Mouse (Mus musculus): ENCODE measurements at regions not wholly inside any gene's neighbourhood (a gene's known extent, or its start where the extent isn't known, plus 50 kb on each side); places are given as distances from the start of the nearest gene placed in this dataset.

DNA sequence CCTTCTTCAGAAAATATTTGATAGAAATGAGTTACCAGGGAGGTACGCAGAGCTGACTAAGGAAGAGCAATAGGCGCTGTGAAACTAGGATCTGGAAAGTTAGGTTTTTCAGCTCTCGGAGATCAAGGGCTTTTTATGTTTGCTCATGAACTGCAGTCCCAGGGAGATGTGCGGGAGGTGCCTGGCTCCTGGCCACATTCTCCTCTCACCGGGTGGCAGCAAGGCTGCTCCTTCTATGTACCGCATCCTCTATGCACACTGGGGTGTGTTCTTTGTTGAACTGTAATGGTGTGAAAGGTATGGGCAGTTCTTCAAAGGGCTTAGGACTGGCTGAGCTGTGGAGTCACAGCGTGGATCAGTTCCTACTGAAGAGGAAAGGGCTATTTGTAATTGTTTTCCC, 221.3 kb downstream of the Hhipl2 start:
- Histone ChIP-seq H3K4me1 (no peaks in the 10 kb centered on the region), H3K27me3 (ENCODE audit: low read depth, poor library complexity, severe bottlenecking) (no peaks in the 10 kb centered on the region), H3K36me3 (no peaks in the 10 kb centered on the region), H3K27ac (no peak overlapping the region), H3K9me3 (replicated peaks) (no peaks in the 10 kb centered on the region), H3K4me3 (no peak overlapping the region)
- WGBS = 57% methylated on average over 7 of the region's 7 CpGs
- DNase-seq (ENCODE audit: low spot score) = no peak

DNA sequence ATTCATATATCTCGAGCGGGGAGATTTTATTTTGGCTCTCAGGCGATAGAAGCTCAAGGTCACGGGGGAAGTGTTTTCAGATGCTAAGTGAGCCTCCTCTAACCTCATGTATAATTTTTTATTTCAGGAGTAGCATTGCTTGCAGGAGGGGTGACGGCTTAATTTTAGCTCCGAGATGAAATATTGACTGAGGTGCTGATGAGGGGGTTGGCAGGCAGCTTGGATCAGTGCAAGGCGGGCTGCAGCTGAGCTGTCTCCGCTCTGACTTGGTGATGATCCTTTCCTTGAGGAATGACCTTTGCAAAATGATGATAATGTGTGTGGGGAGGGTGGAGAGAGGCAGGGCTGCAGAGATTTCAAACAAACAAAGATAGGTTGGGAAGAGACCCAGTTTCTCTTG, 222.6 kb downstream of the Hhipl2 start:
- no peak for DNase-seq (ENCODE audit: low spot score)
- Histone ChIP-seq H3K27me3 (ENCODE audit: low read depth, poor library complexity, severe bottlenecking) (no peaks in the 10 kb centered on the region), H3K4me1 (no peaks in the 10 kb centered on the region), H3K9me3 (replicated peaks) (no peaks in the 10 kb centered on the region), H3K27ac (no peak overlapping the region), H3K4me3 (no peak overlapping the region), H3K36me3 (no peaks in the 10 kb centered on the region)
- WGBS = 87% methylated on average over 8 of the region's 8 CpGs

GRCm38 (mm10) chr1:183644001-183644400, 226.0 kb downstream of the Hhipl2 start:
- Histone ChIP-seq H3K9me3 (replicated peaks) (no peaks in the 10 kb centered on the region), H3K27ac (no peak overlapping the region), H3K4me1 (no peaks in the 10 kb centered on the region), H3K36me3 (no peaks in the 10 kb centered on the region), H3K4me3 (no peak overlapping the region), H3K27me3 (ENCODE audit: low read depth, poor library complexity, severe bottlenecking) (no peaks in the 10 kb centered on the region)
- no peak for DNase-seq (ENCODE audit: low spot score)
- 65% methylated on average over 2 of the region's 2 CpGs for WGBS

DNA sequence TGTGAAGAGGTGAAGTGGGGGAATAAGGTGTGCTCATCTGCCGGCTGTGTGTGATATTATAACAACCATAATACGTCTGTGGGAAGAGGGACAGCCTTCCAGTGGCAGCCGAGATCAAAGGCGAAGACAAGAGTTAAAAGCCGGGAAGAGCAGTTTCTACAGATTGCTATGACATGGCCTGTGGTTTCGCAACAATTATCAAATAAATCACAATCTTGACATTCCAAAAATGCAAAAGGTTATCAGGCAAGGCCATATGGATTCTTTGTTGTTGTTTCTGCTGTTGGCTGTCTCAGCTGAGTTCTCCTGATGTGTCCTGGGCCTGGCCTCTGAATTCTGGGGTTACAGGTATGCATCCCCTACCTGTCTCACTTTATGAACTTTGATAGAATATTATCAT, 235.9 kb downstream of the Hhipl2 start:
- Histone ChIP-seq H3K4me3 (no peak overlapping the region), H3K27ac (no peak overlapping the region), H3K36me3 (no peaks in the 10 kb centered on the region), H3K9me3 (replicated peaks) (no peaks in the 10 kb centered on the region), H3K4me1 (no peaks in the 10 kb centered on the region), H3K27me3 (ENCODE audit: low read depth, poor library complexity, severe bottlenecking) (no peaks in the 10 kb centered on the region)
- WGBS = 74% methylated on average over 6 of the region's 6 CpGs
- DNase-seq (ENCODE audit: low spot score) = no peak

GRCm38 (mm10) chr1:183657043-183657442, 239.0 kb downstream of the Hhipl2 start:
- DNase-seq (ENCODE audit: low spot score) = peak; percentile 72
- Histone ChIP-seq H3K27me3 (ENCODE audit: low read depth, poor library complexity, severe bottlenecking) (no peaks in the 10 kb centered on the region), H3K4me3 (no peak overlapping the region), H3K4me1 (no peaks in the 10 kb centered on the region), H3K27ac (no peak overlapping the region), H3K9me3 (replicated peaks) (no peaks in the 10 kb centered on the region), H3K36me3 (no peaks in the 10 kb centered on the region)
- 57% methylated on average over 5 of the region's 5 CpGs for WGBS

DNA sequence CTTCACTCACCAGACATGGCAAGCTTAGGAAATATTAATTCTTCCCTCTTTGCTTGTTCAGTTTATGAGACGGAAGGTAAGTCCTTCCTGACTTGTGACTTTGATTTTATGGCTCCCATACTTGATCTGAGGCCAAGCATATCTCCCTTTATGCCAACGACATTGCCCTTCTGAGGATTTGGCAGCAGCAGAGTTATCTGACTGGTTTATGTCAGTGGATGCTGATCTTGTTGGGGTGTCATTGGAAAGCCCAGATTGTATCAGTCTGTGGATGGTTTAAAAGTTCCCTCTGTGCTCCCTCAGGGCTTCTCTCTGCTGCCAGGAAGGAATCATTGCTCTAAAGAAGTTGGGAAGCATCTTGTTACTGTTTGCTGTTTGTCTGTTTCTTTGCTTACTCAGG, 242.5 kb downstream of the Hhipl2 start:
- no peak overlapping the region for H3K27ac ChIP-seq
- no peak for DNase-seq (ENCODE audit: low spot score)
- H3K9me3 ChIP-seq (replicated peaks) = no peaks in the 10 kb centered on the region
- WGBS = 91% methylated on average over 2 of the region's 2 CpGs
- H3K36me3 ChIP-seq = no peaks in the 10 kb centered on the region
- no peak overlapping the region for H3K4me3 ChIP-seq
- no peaks in the 10 kb centered on the region for H3K27me3 ChIP-seq (ENCODE audit: low read depth, poor library complexity, severe bottlenecking)
- H3K4me1 ChIP-seq = no peaks in the 10 kb centered on the region

DNA sequence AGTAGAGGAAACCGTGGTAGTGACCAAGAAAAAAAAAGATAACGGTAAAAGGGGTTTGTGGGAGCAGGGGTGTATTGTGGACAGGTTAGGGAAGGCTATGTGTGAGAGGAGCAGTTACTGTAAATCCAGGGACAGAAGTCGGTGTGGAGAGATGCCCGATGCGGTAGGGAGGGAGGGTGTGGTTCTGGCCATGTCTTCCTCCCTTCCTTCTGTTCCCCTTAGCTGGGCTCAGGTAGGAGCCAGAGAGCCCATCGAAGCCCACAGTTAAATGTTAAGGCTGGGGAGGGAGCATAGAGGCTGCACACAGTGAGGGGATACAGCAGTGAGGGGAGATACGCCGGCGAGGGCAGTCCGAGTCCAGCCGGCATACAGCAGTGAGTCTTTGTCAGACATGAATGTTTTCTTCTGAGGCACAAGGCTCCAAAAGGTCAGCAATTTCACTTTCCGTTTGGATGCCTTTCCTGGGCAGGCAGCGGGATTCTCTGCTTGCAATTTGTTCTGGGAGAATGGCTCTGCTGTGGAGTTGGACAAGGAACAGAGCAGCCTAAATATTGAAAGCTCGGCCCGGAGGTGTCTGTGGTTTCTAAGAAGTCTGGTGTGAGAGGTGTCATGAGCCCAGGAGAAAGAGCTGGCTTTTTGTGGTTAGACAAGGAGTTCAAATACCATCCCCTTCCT, 244.5 kb downstream of the Hhipl2 start:
- WGBS = 85% methylated on average over 15 of the region's 15 CpGs
- Histone ChIP-seq H3K27me3 (ENCODE audit: low read depth, poor library complexity, severe bottlenecking) (no peaks in the 10 kb centered on the region), H3K9me3 (replicated peaks) (0 out of 2 replicates have a peak, but pooled peaks cover 2% of the 10 kb centered on the region), H3K4me1 (no peaks in the 10 kb centered on the region), H3K27ac (no peak overlapping the region), H3K36me3 (no peaks in the 10 kb centered on the region), H3K4me3 (no peak overlapping the region)
- no peak for DNase-seq (ENCODE audit: low spot score)

DNA sequence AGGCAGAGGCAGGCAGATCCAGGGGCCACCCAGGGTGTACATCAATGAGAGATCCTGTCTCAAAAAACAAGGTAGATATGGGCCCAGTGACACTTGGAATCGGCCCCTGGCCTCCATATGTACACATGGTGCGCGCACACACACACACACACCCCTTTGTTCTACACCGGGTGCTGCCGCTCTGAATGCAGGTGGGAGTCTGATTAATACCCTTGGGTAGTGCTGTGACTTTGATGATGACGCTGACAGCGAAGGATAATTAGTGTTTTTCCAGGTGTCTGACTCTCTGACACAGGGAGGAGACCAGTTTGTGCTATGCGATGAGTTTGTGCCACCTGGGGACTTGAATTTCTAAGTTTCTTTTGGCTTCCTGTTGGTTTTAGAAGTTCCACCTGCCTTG, 251.3 kb downstream of the Hhipl2 start:
- Histone ChIP-seq H3K36me3 (no peaks in the 10 kb centered on the region), H3K4me3 (no peak overlapping the region), H3K27me3 (ENCODE audit: low read depth, poor library complexity, severe bottlenecking) (no peaks in the 10 kb centered on the region), H3K27ac (no peak overlapping the region), H3K4me1 (0 out of 2 replicates have a peak, but pooled peaks cover 2% of the 10 kb centered on the region), H3K9me3 (replicated peaks) (0 out of 2 replicates have a peak, but pooled peaks cover 2% of the 10 kb centered on the region)
- 80% methylated on average over 8 of the region's 8 CpGs for WGBS
- DNase-seq (ENCODE audit: low spot score) = no peak

GRCm38 (mm10) chr1:183669674-183670073, 251.7 kb downstream of the Hhipl2 start:
- DNase-seq (ENCODE audit: low spot score) = peak; percentile 37
- Histone ChIP-seq H3K27ac (no peak overlapping the region), H3K9me3 (replicated peaks) (0 out of 2 replicates have a peak, but pooled peaks cover 2% of the 10 kb centered on the region), H3K36me3 (no peaks in the 10 kb centered on the region), H3K27me3 (ENCODE audit: low read depth, poor library complexity, severe bottlenecking) (no peaks in the 10 kb centered on the region), H3K4me3 (no peak overlapping the region), H3K4me1 (0 out of 2 replicates have a peak, but pooled peaks cover 2% of the 10 kb centered on the region)
- 65% methylated on average over 11 of the region's 11 CpGs for WGBS

DNA sequence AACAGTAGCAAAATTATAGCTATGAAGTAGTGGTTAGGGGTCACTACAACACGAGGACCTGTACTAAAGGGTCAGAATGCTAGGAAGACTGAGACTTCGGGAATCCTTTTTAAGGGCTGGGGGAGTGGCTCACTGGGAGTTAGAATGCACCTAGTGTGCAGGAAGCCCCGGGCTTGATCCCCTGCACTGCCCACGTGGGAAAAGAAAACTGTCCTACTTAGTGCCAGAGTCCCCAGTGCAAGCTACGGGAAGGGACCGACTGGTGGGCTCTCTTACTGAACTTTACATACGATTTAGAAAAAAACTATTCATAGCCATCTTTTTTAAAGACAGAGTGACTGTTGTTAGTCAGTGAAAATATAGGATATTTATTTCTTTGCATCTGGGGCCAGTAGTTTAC, 252.5 kb downstream of the Hhipl2 start:
- Histone ChIP-seq H3K36me3 (no peaks in the 10 kb centered on the region), H3K9me3 (replicated peaks) (0 out of 2 replicates have a peak, but pooled peaks cover 2% of the 10 kb centered on the region), H3K4me1 (0 out of 2 replicates have a peak, but pooled peaks cover 2% of the 10 kb centered on the region), H3K27me3 (ENCODE audit: low read depth, poor library complexity, severe bottlenecking) (no peaks in the 10 kb centered on the region), H3K27ac (no peak overlapping the region), H3K4me3 (no peak overlapping the region)
- WGBS = 75% methylated on average over 7 of the region's 7 CpGs
- DNase-seq (ENCODE audit: low spot score) = no peak

DNA sequence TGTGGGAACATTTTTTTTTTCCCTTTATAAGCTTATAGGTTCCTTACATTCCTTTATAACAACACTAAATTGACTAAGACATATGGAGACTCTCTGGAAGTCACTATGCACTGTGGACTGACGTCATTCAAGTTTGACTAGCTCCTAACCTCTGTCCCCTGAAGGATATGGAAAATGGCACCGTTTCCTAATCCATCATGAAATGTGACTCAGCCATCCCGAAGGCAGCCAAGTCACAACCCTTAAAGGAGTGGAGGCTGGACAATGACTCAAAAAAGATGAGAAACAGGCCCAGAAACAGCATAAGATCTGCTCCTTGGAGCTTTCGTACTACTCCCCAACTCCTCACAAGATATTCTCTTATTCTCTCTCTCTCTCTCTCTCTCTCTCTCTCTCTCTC, 253.5 kb downstream of the Hhipl2 start:
- DNase-seq (ENCODE audit: low spot score) = no peak

DNA sequence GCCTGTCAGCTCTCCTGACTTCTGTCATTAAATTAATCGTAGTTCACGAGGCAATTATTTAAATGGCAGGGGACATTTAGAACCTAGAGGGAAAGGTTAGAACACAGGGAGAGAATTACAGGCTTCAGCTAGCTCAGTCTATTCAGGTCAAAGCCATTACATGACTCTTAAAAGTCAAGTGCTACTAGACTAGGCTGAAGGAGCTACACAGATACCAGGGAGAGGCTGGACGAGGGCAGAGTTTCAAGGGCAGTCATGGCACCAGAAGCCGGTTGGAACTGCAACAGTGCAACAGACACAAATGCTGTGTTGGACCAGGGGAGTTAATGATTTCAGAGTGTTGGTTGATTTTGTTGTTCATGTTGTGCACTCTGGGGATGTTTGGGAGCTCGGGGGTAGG, 254.5 kb downstream of the Hhipl2 start:
- DNase-seq (ENCODE audit: low spot score) = no peak
- Histone ChIP-seq H3K9me3 (replicated peaks) (no peaks in the 10 kb centered on the region), H3K4me1 (0 out of 2 replicates have a peak, but pooled peaks cover 2% of the 10 kb centered on the region), H3K27me3 (ENCODE audit: low read depth, poor library complexity, severe bottlenecking) (no peaks in the 10 kb centered on the region), H3K4me3 (no peak overlapping the region), H3K36me3 (no peaks in the 10 kb centered on the region), H3K27ac (no peak overlapping the region)
- WGBS = 84% methylated on average over 5 of the region's 5 CpGs

More for the DNA sequence above, 253.5 kb downstream of the Hhipl2 start:
- H3K27me3 ChIP-seq (ENCODE audit: low read depth, poor library complexity, severe bottlenecking) = no peaks in the 10 kb centered on the region
- no peaks in the 10 kb centered on the region for H3K36me3 ChIP-seq
- 0 out of 2 replicates have a peak, but pooled peaks cover 2% of the 10 kb centered on the region for H3K9me3 ChIP-seq (replicated peaks)
- 77% methylated on average over 4 of the region's 4 CpGs for WGBS
- no peak overlapping the region for H3K27ac ChIP-seq
- no peak overlapping the region for H3K4me3 ChIP-seq
- 0 out of 2 replicates have a peak, but pooled peaks cover 2% of the 10 kb centered on the region for H3K4me1 ChIP-seq

DNA sequence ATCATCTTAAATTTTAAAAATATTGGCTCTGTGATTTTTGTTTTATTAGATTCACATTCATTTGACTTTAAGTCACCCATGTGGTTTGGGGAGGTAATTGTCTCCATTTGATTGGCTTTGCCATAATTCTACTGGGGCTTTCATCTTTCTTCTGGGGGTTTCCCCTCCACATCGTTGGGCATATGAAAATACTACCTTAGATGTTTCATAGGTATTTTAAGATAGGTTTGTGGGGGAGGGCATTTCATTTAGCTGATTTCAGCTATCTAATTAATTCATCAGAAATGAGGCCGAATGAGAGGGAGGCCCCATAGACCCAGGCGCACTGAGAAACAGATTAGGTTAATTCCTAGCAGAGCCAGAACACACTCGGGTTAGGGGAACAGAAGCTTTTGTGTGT, 259.6 kb downstream of the Hhipl2 start:
- DNase-seq (ENCODE audit: low spot score) = no peak
- H3K27ac ChIP-seq = no peak overlapping the region
- no peaks in the 10 kb centered on the region for H3K36me3 ChIP-seq
- no peaks in the 10 kb centered on the region for H3K27me3 ChIP-seq (ENCODE audit: low read depth, poor library complexity, severe bottlenecking)
- 90% methylated on average over 4 of the region's 4 CpGs for WGBS
- no peak overlapping the region for H3K4me3 ChIP-seq
- no peaks in the 10 kb centered on the region for H3K4me1 ChIP-seq
- no peaks in the 10 kb centered on the region for H3K9me3 ChIP-seq (replicated peaks)

DNA sequence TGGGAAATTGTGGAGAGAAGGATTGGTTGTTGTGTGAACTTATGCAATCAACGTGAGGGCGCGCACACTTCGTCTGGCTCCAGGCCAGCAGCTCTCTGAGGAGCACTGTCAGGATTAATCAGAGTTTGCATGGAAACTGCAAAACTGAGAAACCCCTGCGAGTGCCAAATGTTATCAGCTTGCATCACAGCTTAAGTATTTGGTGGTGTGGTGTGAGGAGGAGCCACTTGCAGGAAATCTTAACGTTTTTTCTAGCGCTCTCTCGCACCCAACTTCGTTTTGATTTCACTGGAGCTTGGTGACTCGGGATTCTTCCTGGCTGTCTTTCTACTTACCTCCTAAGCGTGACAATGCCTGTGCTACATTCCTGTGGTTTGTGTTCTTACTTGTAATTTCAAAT, 261.9 kb downstream of the Hhipl2 start:
- Histone ChIP-seq H3K27me3 (ENCODE audit: low read depth, poor library complexity, severe bottlenecking) (no peaks in the 10 kb centered on the region), H3K27ac (no peak overlapping the region), H3K4me3 (no peak overlapping the region), H3K9me3 (replicated peaks) (no peaks in the 10 kb centered on the region), H3K4me1 (no peaks in the 10 kb centered on the region), H3K36me3 (no peaks in the 10 kb centered on the region)
- no peak for DNase-seq (ENCODE audit: low spot score)
- 80% methylated on average over 11 of the region's 11 CpGs for WGBS
